Mouse (Mus musculus) embryo, embryonic 11 days (tissue): ENCODE measurements around the gene Smtn.

Source experiments
- DNase-seq: peaks from one replicate; pipeline ENCODE4 v3.0.0-alpha.2; 2015

The Smtn gene

GRCm38 (mm10) chr11:3526207-3526606 is 14.2 kb downstream of the Smtn start:
- no peak for DNase-seq

GRCm38 (mm10) chr11:3525560-3525959 is 14.9 kb downstream of the Smtn start:
- no peak for DNase-seq

- no peak for DNase-seq
Observed at GRCm38 (mm10) chr11:3523840-3524582, 16.4 kb downstream of the Smtn start.

GRCm38 (mm10) chr11:3522285-3523000 is 18.0 kb downstream of the Smtn start:
- no peak for DNase-seq

- no peak for DNase-seq
Observed at GRCm38 (mm10) chr11:3521339-3522224, 18.8 kb downstream of the Smtn start.

- DNase-seq: no peak
Observed at GRCm38 (mm10) chr11:3520919-3521318, 19.5 kb downstream of the Smtn start.

- DNase-seq: no peak
Observed at GRCm38 (mm10) chr11:3519756-3520398, 20.5 kb downstream of the Smtn start.

GRCm38 (mm10) chr11:3519051-3519726 is 21.2 kb downstream of the Smtn start:
- no peak for DNase-seq

GRCm38 (mm10) chr11:3517846-3518732 is 22.3 kb downstream of the Smtn start:
- DNase-seq: no peak

- peak; percentile 70 for DNase-seq
Observed at GRCm38 (mm10) chr11:3516859-3517845, 23.3 kb downstream of the Smtn start.

GRCm38 (mm10) chr11:3516121-3516520 is 24.3 kb downstream of the Smtn start:
- DNase-seq: no peak

- DNase-seq: no peak
Observed at GRCm38 (mm10) chr11:3515637-3516036, 24.8 kb downstream of the Smtn start.

- DNase-seq: no peak
Observed at GRCm38 (mm10) chr11:3515216-3515615, 25.2 kb downstream of the Smtn start.

- DNase-seq: peak; percentile 89
Observed at GRCm38 (mm10) chr11:3514529-3515054, 25.8 kb downstream of the Smtn start, which contains the start of gene Selenom. TSS of gene Selenom (plus strand) at chr11:3514684.

GRCm38 (mm10) chr11:3513291-3513690 is 27.1 kb downstream of the Smtn start:
- DNase-seq: no peak

GRCm38 (mm10) chr11:3510321-3510720 is 30.1 kb downstream of the Smtn start:
- no peak for DNase-seq

GRCm38 (mm10) chr11:3509181-3510085 is 31.0 kb downstream of the Smtn start:
- no peak for DNase-seq

- no peak for DNase-seq
Observed at GRCm38 (mm10) chr11:3508226-3508625, 32.2 kb downstream of the Smtn start.
